Mouse (Mus musculus) effector memory CD4-positive, alpha-beta T cell, adult 7 months (primary cell): Measurements from ENCODE around the gene Cemip2. TPM values are rescaled to one million over a fixed set of nuclear protein-coding genes. Genes with fewer than 3 reads are reported as not detected.

Experiments
- polyA plus RNA-seq: library from polyadenylated mRNA; unstranded; fragments of 100-300 nt; shearing (Covaris generic); gene quantifications from one replicate; pipeline ENCODE4 v1.2.1, GENCODE M21; 2017

Gene Cemip2
- polyA plus RNA-seq = 36.4 TPM

GRCm38 (mm10) chr19:21778147-21778917 lies at the start of gene Cemip2:
Gene Cemip2 (plus strand): TSS chr19:21778342.

Other genes with a start within 250 kb of the Cemip2 start
- 15.1 TPM for gene 1110059E24Rik, start 125.4 kb upstream of the Cemip2 start, polyA plus RNA-seq
- gene Abhd17b, start 125.2 kb upstream of the Cemip2 start, polyA plus RNA-seq = 47.5 TPM